Comparison of ENCODE assay signal across 9 mouse cellular contexts in the genomic region with DNA sequence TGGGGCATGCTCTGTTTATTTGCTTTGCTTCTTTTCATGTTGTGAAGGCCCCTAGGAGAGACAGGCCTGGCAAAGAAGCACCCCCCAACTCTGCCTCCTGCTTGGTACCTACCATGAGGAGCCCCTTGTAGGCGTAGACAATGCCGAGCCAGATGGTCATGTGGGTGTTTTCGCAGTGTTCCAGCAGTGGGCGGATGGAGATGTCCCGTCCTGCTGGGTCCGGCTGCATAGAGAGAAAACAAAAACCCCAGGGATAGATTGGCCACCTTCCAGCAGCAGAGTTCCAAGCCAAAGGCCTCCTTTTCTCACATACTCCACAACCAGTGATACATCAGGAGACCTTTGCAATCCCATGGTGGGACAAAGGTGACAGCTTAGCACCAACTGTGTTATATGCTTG. TPM values are rescaled to one million over a fixed set of nuclear protein-coding genes. Genes with fewer than 3 reads are reported as not detected.
A peak's percentile ranks its signal among the peaks of the same experiment; 100 is the strongest.
DNase-seq lines count a peak whose midpoint lies in the region; ATAC-seq and TF ChIP-seq lines count a peak whose summit lies in the region.
"Had no signal": no experiment of that assay in that cellular context is flagged by ENCODE, and none has a peak within 500 bp of the region (broad histone marks: within the 10 kb centered on the region; RNA-seq: fewer than 3 reads in every experiment).

No protein-coding gene starts in this region.

- no peak overlapping the region for H3K4me2 ChIP-seq in forebrain, embryonic 16.5 days (ENCODE audit: low read length)
- no peak overlapping the region for H3K4me2 ChIP-seq in forebrain, embryonic 15.5 days (replicated peaks)
- no peak overlapping the region for H3K4me2 ChIP-seq in lung, postnatal 0 days (replicated peaks; ENCODE audit: low read depth, low read length)
- H3K4me2 ChIP-seq in neural tube, embryonic 15.5 days: no peak overlapping the region

- intact Hi-C loops in gastrocnemius, postnatal 14 days (cut with DNase I; ENCODE audit: low total_unique reads): no loop called here

- H3K36me3 ChIP-seq in forebrain, embryonic 16.5 days (ENCODE audit: control insufficient read depth, insufficient read depth): no peaks in the 10 kb centered on the region
- no peaks in the 10 kb centered on the region for H3K36me3 ChIP-seq in forebrain, embryonic 15.5 days
- H3K36me3 ChIP-seq in lung, postnatal 0 days (ENCODE audit: insufficient read depth, low read length): no peaks in the 10 kb centered on the region
- H3K36me3 ChIP-seq in neural tube, embryonic 15.5 days: 0 out of 2 replicates have a peak, but pooled peaks cover 9% of the 10 kb centered on the region

- peak; percentile 5 for DNase-seq in lung, postnatal 14 days
- DNase-seq in lung, postnatal 0 days (ENCODE audit: low spot score): no peak
- peak; percentile 31 for DNase-seq in gastrocnemius, postnatal 14 days
- no peak for DNase-seq in thymus, postnatal 25 days
- DNase-seq in urinary bladder, adult 2 months (ENCODE audit: low spot score): no peak

- no peaks in the 10 kb centered on the region; the same call in 1 of the 2 replicates for H3K27me3 ChIP-seq in forebrain, embryonic 16.5 days (replicated peaks; ENCODE audit: control insufficient read depth, insufficient read depth, low read length)
- no peaks in the 10 kb centered on the region for H3K27me3 ChIP-seq in forebrain, embryonic 15.5 days
- 0 out of 2 replicates have a peak, but pooled peaks cover 3% of the 10 kb centered on the region for H3K27me3 ChIP-seq in lung, postnatal 0 days (replicated peaks; ENCODE audit: insufficient read depth, low read length)
- H3K27me3 ChIP-seq in neural tube, embryonic 15.5 days (replicated peaks): peaks cover 8% of the 10 kb centered on the region; the same call in 1 of the 2 replicates

- H3K9ac ChIP-seq in forebrain, embryonic 16.5 days (replicated peaks; ENCODE audit: low read depth, low read length): no peak overlapping the region
- H3K9ac ChIP-seq in forebrain, embryonic 15.5 days (replicated peaks): no peak overlapping the region
- no peak overlapping the region for H3K9ac ChIP-seq in lung, postnatal 0 days (replicated peaks; ENCODE audit: low read depth)
- H3K9ac ChIP-seq in neural tube, embryonic 15.5 days (replicated peaks): no peak overlapping the region

- TF ChIP-seq EP300 in lung, postnatal 0 days (IDR thresholded peaks at IDR 0.05): no peak

- H3K4me1 ChIP-seq in forebrain, embryonic 16.5 days (replicated peaks; ENCODE audit: control insufficient read depth, insufficient read depth, low read length): no peaks in the 10 kb centered on the region; the same call in 1 of the 2 replicates
- peaks cover 5% of the 10 kb centered on the region; the same call in 1 of the 2 replicates for H3K4me1 ChIP-seq in forebrain, embryonic 15.5 days
- no peaks in the 10 kb centered on the region for H3K4me1 ChIP-seq in lung, postnatal 0 days (ENCODE audit: insufficient read depth, low read depth, low read length)
- H3K4me1 ChIP-seq in neural tube, embryonic 15.5 days: no peaks in the 10 kb centered on the region

- TF ChIP-seq CTCF in lung, postnatal 0 days (IDR thresholded peaks at IDR 0.05): no peak

- H3K9me3 ChIP-seq in forebrain, embryonic 16.5 days (ENCODE audit: control insufficient read depth, low read length): no peaks in the 10 kb centered on the region
- no peaks in the 10 kb centered on the region for H3K9me3 ChIP-seq in forebrain, embryonic 15.5 days
- no peaks in the 10 kb centered on the region for H3K9me3 ChIP-seq in lung, postnatal 0 days (ENCODE audit: low read length)
- H3K9me3 ChIP-seq in neural tube, embryonic 15.5 days (replicated peaks): no peaks in the 10 kb centered on the region

- WGBS in forebrain, embryonic 16.5 days: 25% methylated on average over 6 of the region's 6 CpGs
- 33% methylated on average over 6 of the region's 6 CpGs for WGBS in forebrain, embryonic 15.5 days
- 41% methylated on average over 6 of the region's 6 CpGs for WGBS in lung, postnatal 0 days
- 51% methylated on average over 6 of the region's 6 CpGs for WGBS in neural tube, embryonic 15.5 days

- ATAC-seq in forebrain, embryonic 16.5 days: 0 out of 2 replicates have a peak, but pooled peaks have one; percentile 43
- ATAC-seq in forebrain, embryonic 15.5 days (replicated peaks): no peak
- ATAC-seq in lung, postnatal 0 days: no peak
- 0 out of 2 replicates have a peak, but pooled peaks have one; percentile 25 for ATAC-seq in neural tube, embryonic 15.5 days (ENCODE audit: low FRiP score)
- ATAC-seq: intestine, embryonic 16.5 days had no signal

- no peak overlapping the region for H3K27ac ChIP-seq in forebrain, embryonic 16.5 days (ENCODE audit: low read length)
- H3K27ac ChIP-seq in forebrain, embryonic 15.5 days (replicated peaks): no peak overlapping the region
- H3K27ac ChIP-seq in lung, postnatal 0 days (ENCODE audit: low read length): no peak overlapping the region
- H3K27ac ChIP-seq in neural tube, embryonic 15.5 days (replicated peaks): no peak overlapping the region

- H3K4me3 ChIP-seq in forebrain, embryonic 16.5 days (replicated peaks; ENCODE audit: low read length): no peak overlapping the region
- H3K4me3 ChIP-seq in forebrain, embryonic 15.5 days: no peak overlapping the region
- no peak overlapping the region for H3K4me3 ChIP-seq in lung, postnatal 0 days (ENCODE audit: low read depth, low read length)
- no peak overlapping the region for H3K4me3 ChIP-seq in neural tube, embryonic 15.5 days (replicated peaks)

RNA-seq across cellular contexts. Expression of a gene that starts 34.2 kb away (rescaled TPM):
- polyA plus RNA-seq in forebrain, embryonic 16.5 days (2015; fragmentation: Nextera tagmentation; extraction: Ambion mirVana): 0.68 and 0.79 TPM in 2 replicates
- polyA plus RNA-seq in forebrain, embryonic 15.5 days (2015; fragmentation: Nextera tagmentation; extraction: Ambion mirVana): 0.98 and 1.1 TPM in 2 replicates
- 6.7 and 6.9 TPM in 2 replicates for polyA plus RNA-seq in lung, postnatal 0 days (2015; fragmentation: Nextera tagmentation; extraction: Ambion mirVana)
- 1 to 10 TPM; 1.1 TPM for total RNA-seq in gastrocnemius, postnatal 14 days (2021)
- 0.73 and 1.7 TPM in 2 replicates for polyA plus RNA-seq in neural tube, embryonic 15.5 days (2015; fragmentation: Nextera tagmentation; extraction: Ambion mirVana)
- 18.6 and 24.0 TPM in 2 replicates for polyA plus RNA-seq in urinary bladder, adult 2 months (2012; rRNA removed)

Comparison
In these comparisons a context has a peak if more than half of its experiments do, and no peak if none do; other contexts are left out.
1. ATAC-seq: peak in forebrain, embryonic 16.5 days (single experiment) and neural tube, embryonic 15.5 days (single experiment); none in forebrain, embryonic 15.5 days (single experiment) and lung, postnatal 0 days (single experiment).
2. DNase-seq: peak in lung, postnatal 14 days (single experiment) and gastrocnemius, postnatal 14 days (single experiment); none in lung, postnatal 0 days (single experiment), thymus, postnatal 25 days (single experiment) and urinary bladder, adult 2 months (single experiment).